ENCODE assay signal across 9 mouse cellular contexts in the genomic region with DNA sequence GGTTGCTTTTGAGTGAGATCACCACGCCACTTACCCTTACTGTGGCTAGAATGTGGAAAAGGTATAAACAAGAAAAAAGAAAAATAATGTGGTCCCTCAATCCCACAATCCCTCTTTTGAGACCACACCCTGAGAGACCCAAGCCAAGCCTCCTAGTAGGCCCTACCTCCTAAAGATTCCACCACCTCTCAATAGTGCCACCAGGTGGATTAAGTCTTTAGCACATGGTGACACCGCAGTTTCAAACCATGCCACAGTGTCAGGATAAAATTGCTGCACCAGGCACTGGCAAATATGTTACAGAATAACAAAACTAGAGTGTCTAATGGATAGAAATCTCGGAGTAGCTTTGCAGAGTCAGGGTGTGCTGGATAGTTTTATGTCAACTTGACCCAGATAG.
DNase-seq lines count a peak whose midpoint lies in the region; ATAC-seq and TF ChIP-seq lines count a peak whose summit lies in the region.
"Had no signal": no experiment of that assay in that cellular context is flagged by ENCODE, and none has a peak within 500 bp of the region (broad histone marks: within the 10 kb centered on the region; RNA-seq: fewer than 3 reads in every experiment).

No protein-coding gene starts in this region.

- H3K36me3 ChIP-seq in hindbrain, postnatal 0 days (ENCODE audit: insufficient read depth, low read length): no peaks in the 10 kb centered on the region
- no peaks in the 10 kb centered on the region for H3K36me3 ChIP-seq in hindbrain, embryonic 14.5 days (replicated peaks; ENCODE audit: control insufficient read depth, insufficient read depth)
- no peaks in the 10 kb centered on the region for H3K36me3 ChIP-seq in ES-E14 (ENCODE audit: control insufficient read depth, insufficient read depth, low read length, poor library complexity, severe bottlenecking)
- H3K36me3 ChIP-seq in forebrain, embryonic 15.5 days: no peaks in the 10 kb centered on the region
- H3K36me3 ChIP-seq: embryonic facial prominence, embryonic 13.5 days had no signal

- no peak overlapping the region for H3K4me2 ChIP-seq in hindbrain, postnatal 0 days (ENCODE audit: low read depth, low read length)
- H3K4me2 ChIP-seq in hindbrain, embryonic 14.5 days (replicated peaks): no peak overlapping the region
- H3K4me2 ChIP-seq in forebrain, embryonic 15.5 days (replicated peaks): no peak overlapping the region
- H3K4me2 ChIP-seq: embryonic facial prominence, embryonic 13.5 days had no signal

- no peaks in the 10 kb centered on the region for H3K27me3 ChIP-seq in hindbrain, postnatal 0 days (ENCODE audit: insufficient read depth, low read length)
- no peaks in the 10 kb centered on the region for H3K27me3 ChIP-seq in hindbrain, embryonic 14.5 days (ENCODE audit: control insufficient read depth, insufficient read depth, low read length)
- H3K27me3 ChIP-seq in forebrain, embryonic 15.5 days: no peaks in the 10 kb centered on the region
- H3K27me3 ChIP-seq: embryonic facial prominence, embryonic 13.5 days had no signal

- intact Hi-C loops in left cerebral cortex, postnatal 14 days (cut with DNase I): loop anchor here (10.0 kb wide), 1 partner anchor 331 kb away; no protein-coding TSS in a partner anchor

- H3K4me3 ChIP-seq in hindbrain, postnatal 0 days (ENCODE audit: low read length): no peak overlapping the region
- no peak overlapping the region for H3K4me3 ChIP-seq in hindbrain, embryonic 14.5 days (replicated peaks; ENCODE audit: low read length)
- H3K4me3 ChIP-seq in ES-E14 (ENCODE audit: insufficient read depth in 1 of 2, low read depth in 1 of 2, low read length in 2 of 2, poor library complexity in 1 of 2, severe bottlenecking in 1 of 2): no peak overlapping the region
- no peak overlapping the region for H3K4me3 ChIP-seq in forebrain, embryonic 15.5 days
- H3K4me3 ChIP-seq: embryonic facial prominence, embryonic 13.5 days had no signal

- ATAC-seq in hindbrain, postnatal 0 days: no peak
- no peak for ATAC-seq in hindbrain, embryonic 14.5 days (ENCODE audit: low FRiP score)
- no peak for ATAC-seq in forebrain, embryonic 15.5 days (replicated peaks)

- peak; percentile 10 for DNase-seq in hindbrain, postnatal 0 days (ENCODE audit: low spot score)
- DNase-seq in hindbrain, embryonic 14.5 days (ENCODE audit: low spot score): no peak
- peak; percentile 51 for DNase-seq in 416B (ENCODE audit: low read depth)
- no peak for DNase-seq in ES-E14 (ENCODE audit: low read depth, low spot score)
- DNase-seq in cerebellum, postnatal 10 days: peak; percentile 46 to 51
- DNase-seq in left cerebral cortex, postnatal 14 days (ENCODE audit: low spot score in 2 of 2): peak; percentile 5 to 10
- DNase-seq in thymus, postnatal 14 days: peak; percentile 81

- H3K9ac ChIP-seq in hindbrain, postnatal 0 days (replicated peaks; ENCODE audit: low read length): no peak overlapping the region
- no peak overlapping the region for H3K9ac ChIP-seq in hindbrain, embryonic 14.5 days
- no peak overlapping the region for H3K9ac ChIP-seq in ES-E14 (ENCODE audit: insufficient read depth, low read depth, low read length, poor library complexity, severe bottlenecking)
- no peak overlapping the region for H3K9ac ChIP-seq in forebrain, embryonic 15.5 days (replicated peaks)
- H3K9ac ChIP-seq: embryonic facial prominence, embryonic 13.5 days had no signal

- H3K27ac ChIP-seq in hindbrain, postnatal 0 days: no peak overlapping the region
- no peak overlapping the region for H3K27ac ChIP-seq in hindbrain, embryonic 14.5 days
- H3K27ac ChIP-seq in ES-E14 (ENCODE audit: insufficient read depth, low read depth, low read length, poor library complexity, severe bottlenecking): no peak overlapping the region
- H3K27ac ChIP-seq in forebrain, embryonic 15.5 days (replicated peaks): no peak overlapping the region
- H3K27ac ChIP-seq: embryonic facial prominence, embryonic 13.5 days had no signal

- no peaks in the 10 kb centered on the region for H3K9me3 ChIP-seq in hindbrain, postnatal 0 days (ENCODE audit: low read length)
- no peaks in the 10 kb centered on the region for H3K9me3 ChIP-seq in hindbrain, embryonic 14.5 days (ENCODE audit: control insufficient read depth, low read length)
- no peaks in the 10 kb centered on the region for H3K9me3 ChIP-seq in ES-E14 (ENCODE audit: control insufficient read depth, insufficient read depth, low read depth, low read length)
- H3K9me3 ChIP-seq in forebrain, embryonic 15.5 days: no peaks in the 10 kb centered on the region
- H3K9me3 ChIP-seq: embryonic facial prominence, embryonic 13.5 days had no signal

- peak; percentile 56 for TF ChIP-seq CTCF in hindbrain, postnatal 0 days (IDR thresholded peaks at IDR 0.05; ENCODE audit: low read depth)

- no peaks in the 10 kb centered on the region for H3K4me1 ChIP-seq in hindbrain, postnatal 0 days (ENCODE audit: insufficient read depth, low read length)
- H3K4me1 ChIP-seq in hindbrain, embryonic 14.5 days (replicated peaks; ENCODE audit: control insufficient read depth, insufficient read depth, low read length): no peaks in the 10 kb centered on the region
- no peaks in the 10 kb centered on the region for H3K4me1 ChIP-seq in ES-E14 (ENCODE audit: control insufficient read depth in 2 of 2, insufficient read depth in 2 of 2, low read length in 2 of 2, poor library complexity in 1 of 2)
- H3K4me1 ChIP-seq in forebrain, embryonic 15.5 days: peaks cover 6% of the 10 kb centered on the region; the same call in 1 of the 2 replicates
- H3K4me1 ChIP-seq: embryonic facial prominence, embryonic 13.5 days had no signal

- in situ Hi-C loops in ES-E14 (cut with MboI; ENCODE audit: low sequenced_read_pairs in 2 of 2, unreplicated experiment in 2 of 2): no loop called here

- 82% methylated on average over 3 of the region's 3 CpGs for WGBS in hindbrain, postnatal 0 days
- 83% methylated on average over 3 of the region's 3 CpGs for WGBS in hindbrain, embryonic 14.5 days
- WGBS in forebrain, embryonic 15.5 days: 88% methylated on average over 3 of the region's 3 CpGs

TF ChIP-seq in ES-E14, 5 proteins besides CTCF, POLR2A, EP300 and RAD21:
- TF ChIP-seq ZNF384 (IDR thresholded peaks at IDR 0.05; ENCODE audit: low read depth, low read length): no peak
- no peak for TF ChIP-seq HCFC1 (IDR thresholded peaks at IDR 0.05; ENCODE audit: borderline replicate concordance, insufficient read depth, low read length)
- TF ChIP-seq MAFK (IDR thresholded peaks at IDR 0.05; ENCODE audit: insufficient read depth, low read depth, low read length): 0 out of 2 replicates have a peak, but pooled peaks have one; percentile 48
- 0 out of 2 replicates have a peak, but pooled peaks have one; percentile 37 for TF ChIP-seq ZC3H11A (IDR thresholded peaks at IDR 0.05; ENCODE audit: borderline replicate concordance, low read depth, low read length)
- no peak for TF ChIP-seq CHD2 (IDR thresholded peaks at IDR 0.05; ENCODE audit: low read depth, low read length)

Comparison
In these comparisons a context has a peak if more than half of its experiments do, and no peak if none do; other contexts are left out.
1. DNase-seq: peak in hindbrain, postnatal 0 days (single experiment), 416B (single experiment), cerebellum, postnatal 10 days (2 of 2), left cerebral cortex, postnatal 14 days (2 of 2) and thymus, postnatal 14 days (single experiment); none in hindbrain, embryonic 14.5 days (single experiment) and ES-E14 (single experiment).